Mouse (Mus musculus) midbrain, embryonic 10.5 days (tissue): ENCODE data around the gene Rsrc2. TPM values are rescaled to one million over a fixed set of nuclear protein-coding genes. Genes with fewer than 3 reads are reported as not detected.
A peak's percentile ranks its signal among the peaks of the same experiment; 100 is the strongest.
"Not testable (repeated sequence)": the region's sequence is repeated elsewhere in the genome, so short reads cannot be mapped to it uniquely, and the experiment has no call there.

ENCODE experiments used
- DNase-seq: peaks from one replicate; pipeline ENCODE4 v3.0.0-alpha.2; 2017; ENCODE audit warnings: low spot score
- H3K27ac ChIP-seq: fragments of 300-500 bp; sonication (generic); replicated peaks from 2 replicates; pipeline ENCODE4 v1.5.1; 2016; ENCODE audit warnings: mild to moderate bottlenecking
- H3K27me3 ChIP-seq: fragments of 300-500 bp; sonication (generic); 2 replicates; pipeline ENCODE4 v1.6.1; 2016; ENCODE audit warnings: low read depth, mild to moderate bottlenecking; ENCODE audit not compliant: poor library complexity, severe bottlenecking
- H3K36me3 ChIP-seq: fragments of 300-500 bp; sonication (generic); 2 replicates; pipeline ENCODE4 v1.6.1; 2016; ENCODE audit warnings: mild to moderate bottlenecking, moderate library complexity
- H3K4me1 ChIP-seq: fragments of 300-500 bp; sonication (generic); 2 replicates; pipeline ENCODE4 v1.6.1; 2016
- H3K4me3 ChIP-seq: fragments of 300-500 bp; sonication (generic); 2 replicates; pipeline ENCODE4 v1.5.1; 2016; ENCODE audit warnings: mild to moderate bottlenecking, moderate library complexity
- H3K9me3 ChIP-seq: fragments of 300-500 bp; sonication (generic); replicated peaks from 2 replicates; pipeline ENCODE4 v1.6.1; 2016; ENCODE audit warnings: mild to moderate bottlenecking
- WGBS: fragments of 180-500 bp; shearing (Covaris S2); methylation state at CpG from one replicate; pipeline ENCODE4 v1.1.7; 2016; 5-methylcytosine and 5-hydroxymethylcytosine counted together
- polyA plus RNA-seq: library from polyadenylated mRNA; unstranded; fragments of >200 nt; fragmentation: Nextera tagmentation; extraction: Ambion mirVana; gene quantifications from 2 replicates; pipeline ENCODE4 v1.2.1, GENCODE M21; 2016

The Rsrc2 gene
- polyA plus RNA-seq, 1 experiment from 2014 or later, result 126 TPM

GRCm38 (mm10) chr5:123723816-123724215, 25.4 kb downstream of the Rsrc2 start:
- H3K36me3 ChIP-seq, result peaks cover 17% of the 10 kb centered on the region
- H3K27ac ChIP-seq, DNase-seq, H3K9me3 ChIP-seq, H3K27me3 ChIP-seq, H3K4me3 ChIP-seq: not testable (repeated sequence)
- peaks cover 15% of the 10 kb centered on the region for H3K4me1 ChIP-seq
- WGBS, result 88% methylated on average over 7 of the region's 7 CpGs

GRCm38 (mm10) chr5:123720328-123721311, 28.6 kb downstream of the Rsrc2 start, which contains the start of gene Zcchc8:
TSS of gene Zcchc8 (minus strand) at chr5:123721100.
- H3K4me3 ChIP-seq, result peak within 1 kb of the TSS; percentile 87
- WGBS, result under 1% methylated on average over 83 of the region's 83 CpGs

GRCm38 (mm10) chr5:123714622-123715021, 34.6 kb downstream of the Rsrc2 start:
- Histone ChIP-seq H3K4me3 (no peak overlapping the region), H3K36me3 (peaks cover 90% of the 10 kb centered on the region), H3K27me3 (no peaks in the 10 kb centered on the region), H3K27ac (no peak overlapping the region), H3K4me1 (peaks cover 25% of the 10 kb centered on the region), H3K9me3 (no peaks in the 10 kb centered on the region)
- WGBS, result 93% methylated on average over 4 of the region's 4 CpGs
- DNase-seq, result no peak

More at GRCm38 (mm10) chr5:123720328-123721311, 28.6 kb downstream of the Rsrc2 start, which contains the start of gene Zcchc8:
- H3K27ac ChIP-seq, result peak within 1 kb of the TSS; percentile 96
- H3K9me3 ChIP-seq, result no peaks in the 10 kb centered on the region
- peaks cover 32% of the 10 kb centered on the region for H3K4me1 ChIP-seq
- DNase-seq, result peak; percentile 98
- H3K27me3 ChIP-seq, result no peaks in the 10 kb centered on the region
- peaks cover 30% of the 10 kb centered on the region for H3K36me3 ChIP-seq

- Histone ChIP-seq H3K4me3 (no peak overlapping the region), H3K27me3 (no peaks in the 10 kb centered on the region), H3K4me1 (peaks cover 17% of the 10 kb centered on the region), H3K9me3 (no peaks in the 10 kb centered on the region), H3K27ac (no peak overlapping the region), H3K36me3 (peaks cover 99% of the 10 kb centered on the region)
- DNase-seq, result no peak
- WGBS, result 95% methylated on average over 6 of the region's 6 CpGs
Observed at GRCm38 (mm10) chr5:123713782-123714181, 35.4 kb downstream of the Rsrc2 start.

GRCm38 (mm10) chr5:123709571-123709970, 39.6 kb downstream of the Rsrc2 start:
- Histone ChIP-seq H3K36me3 (peaks cover 100% of the 10 kb centered on the region), H3K27ac (no peak overlapping the region), H3K4me3 (no peak overlapping the region), H3K4me1 (no peaks in the 10 kb centered on the region), H3K27me3 (no peaks in the 10 kb centered on the region), H3K9me3 (no peaks in the 10 kb centered on the region)
- no peak for DNase-seq
- 93% methylated on average over 4 of the region's 4 CpGs for WGBS

- no peaks in the 10 kb centered on the region for H3K27me3 ChIP-seq
- DNase-seq, result no peak
- peaks cover 100% of the 10 kb centered on the region for H3K36me3 ChIP-seq
- H3K27ac ChIP-seq, result no peak overlapping the region
- WGBS, result 94% methylated on average over 12 of the region's 12 CpGs
- H3K4me1 ChIP-seq, result no peaks in the 10 kb centered on the region
- no peaks in the 10 kb centered on the region for H3K9me3 ChIP-seq
- no peak overlapping the region for H3K4me3 ChIP-seq
Observed at GRCm38 (mm10) chr5:123708598-123708997, 40.6 kb downstream of the Rsrc2 start.

GRCm38 (mm10) chr5:123700625-123701024, 48.6 kb downstream of the Rsrc2 start:
- Histone ChIP-seq H3K9me3 (no peaks in the 10 kb centered on the region), H3K36me3 (peaks cover 89% of the 10 kb centered on the region), H3K27me3 (no peaks in the 10 kb centered on the region), H3K4me1 (no peaks in the 10 kb centered on the region), H3K27ac (no peak overlapping the region), H3K4me3 (no peak overlapping the region)
- 81% methylated on average over 11 of the region's 11 CpGs for WGBS
- DNase-seq, result no peak

GRCm38 (mm10) chr5:123699198-123699597, 50.0 kb downstream of the Rsrc2 start:
- no peaks in the 10 kb centered on the region for H3K27me3 ChIP-seq
- no peak overlapping the region for H3K27ac ChIP-seq
- H3K4me1 ChIP-seq, result no peaks in the 10 kb centered on the region
- DNase-seq, result peak; percentile 60
- peaks cover 75% of the 10 kb centered on the region for H3K36me3 ChIP-seq
- no peaks in the 10 kb centered on the region for H3K9me3 ChIP-seq
- H3K4me3 ChIP-seq, result no peak overlapping the region
- 32% methylated on average over 3 of the region's 3 CpGs for WGBS

GRCm38 (mm10) chr5:123696961-123697360, 52.3 kb downstream of the Rsrc2 start:
- no peaks in the 10 kb centered on the region for H3K4me1 ChIP-seq
- peaks cover 52% of the 10 kb centered on the region for H3K36me3 ChIP-seq
- H3K9me3 ChIP-seq, result no peaks in the 10 kb centered on the region
- no peaks in the 10 kb centered on the region for H3K27me3 ChIP-seq
- WGBS, result 91% methylated on average over 4 of the region's 4 CpGs
- DNase-seq, result no peak
- H3K27ac ChIP-seq, result no peak overlapping the region
- no peak overlapping the region for H3K4me3 ChIP-seq

GRCm38 (mm10) chr5:123696244-123696643, 53.0 kb downstream of the Rsrc2 start:
- no peaks in the 10 kb centered on the region for H3K4me1 ChIP-seq
- peaks cover 45% of the 10 kb centered on the region for H3K36me3 ChIP-seq
- H3K9me3 ChIP-seq, result no peaks in the 10 kb centered on the region
- 96% methylated on average over 7 of the region's 7 CpGs for WGBS
- no peaks in the 10 kb centered on the region for H3K27me3 ChIP-seq
- no peak overlapping the region for H3K27ac ChIP-seq
- no peak for DNase-seq
- H3K4me3 ChIP-seq, result no peak overlapping the region

- peaks cover 28% of the 10 kb centered on the region for H3K36me3 ChIP-seq
- no peaks in the 10 kb centered on the region for H3K9me3 ChIP-seq
- H3K27me3 ChIP-seq, result no peaks in the 10 kb centered on the region
- H3K4me1 ChIP-seq, result no peaks in the 10 kb centered on the region
- DNase-seq, result no peak
- H3K27ac ChIP-seq, result no peak overlapping the region
- WGBS, result 74% methylated on average over 6 of the region's 6 CpGs
- H3K4me3 ChIP-seq, result no peak overlapping the region
Observed at GRCm38 (mm10) chr5:123694468-123694867, 54.7 kb downstream of the Rsrc2 start.

- WGBS, result under 1% methylated on average over 58 of the region's 64 CpGs
Observed at GRCm38 (mm10) chr5:123684221-123685144, 64.7 kb downstream of the Rsrc2 start, which contains the start of gene Clip1. TSS of gene Clip1 (minus strand) at chr5:123684618.

More at GRCm38 (mm10) chr5:123684221-123685144, 64.7 kb downstream of the Rsrc2 start, which contains the start of gene Clip1:
- DNase-seq, result peak; percentile 71
- Histone ChIP-seq H3K4me1 (peaks cover 36% of the 10 kb centered on the region), H3K9me3 (no peaks in the 10 kb centered on the region), H3K4me3 (peak within 1 kb of the TSS; percentile 98), H3K36me3 (no peaks in the 10 kb centered on the region), H3K27ac (peak within 1 kb of the TSS; percentile 99), H3K27me3 (no peaks in the 10 kb centered on the region)
